ENCODE assay signal across 8 mouse cellular contexts in genomic region chr5:121660059-121660896, GRCm38 (mm10). TPM values are rescaled to one million over a fixed set of nuclear protein-coding genes. Genes with fewer than 3 reads are reported as not detected.
DNase-seq lines count a peak whose midpoint lies in the region; ATAC-seq and TF ChIP-seq lines count a peak whose summit lies in the region.

Acad10 (minus strand) TSS chr5:121660514.
Brap (plus strand) TSS chr5:121660563.

- peak; percentile 88 for TF ChIP-seq POLR2A in cortical plate, adult 2 months (IDR thresholded peaks at IDR 0.05; ENCODE audit: extremely low read depth, insufficient read depth, low read length)

- H3K4me3 ChIP-seq in cortical plate, adult 2 months (ENCODE audit: insufficient read depth, low read length): peak within 1 kb of the TSS; percentile 65

- peaks cover 6% of the 10 kb centered on the region; the same call in 1 of the 2 replicates for H3K4me1 ChIP-seq in cortical plate, adult 2 months (ENCODE audit: control insufficient read depth, insufficient read depth, low read length)

- peak within 1 kb of the TSS; percentile 63 for H3K27ac ChIP-seq in cortical plate, adult 2 months (ENCODE audit: insufficient read depth, low read length)

- no peak for TF ChIP-seq CTCF in cortical plate, adult 2 months (IDR thresholded peaks at IDR 0.05; ENCODE audit: extremely low read depth, insufficient read depth, low read length)

- ATAC-seq in activated CD4-positive, CD25-positive, alpha-beta regulatory T cell, adult 4 months: peak; percentile 84
- peak; percentile 87 for ATAC-seq in megakaryocyte progenitor cell, adult 5-6 weeks (replicated peaks; ENCODE audit: poor library complexity)

- DNase-seq in gastrocnemius, postnatal 10 days: peak; percentile 96
- peak; percentile 93 for DNase-seq in induced T-regulatory cell, adult 2 months (ENCODE audit: low read depth)
- peak; percentile 82 to 93 for DNase-seq in left cerebral cortex, adult 9 months (ENCODE audit: low spot score in 2 of 2)
- DNase-seq in right cerebral cortex, postnatal 14 days: peak; percentile 92
- peak; percentile 90 to 93 for DNase-seq in urinary bladder, postnatal 36 days (ENCODE audit: low spot score in 2 of 2)

RNA-seq across cellular contexts. Expression of gene Acad10, which starts in this region (rescaled TPM):
- polyA plus RNA-seq in activated CD4-positive, CD25-positive, alpha-beta regulatory T cell, adult 4 months (2017; shearing (Covaris generic)): 1 to 10 TPM; 2.3 to 6.0 TPM
- polyA plus RNA-seq in cortical plate, adult 2 months (2012; rRNA removed): 4.6 and 5.0 TPM in 2 replicates
- 1 to 10 TPM; 5.6 to 6.1 TPM for total RNA-seq in gastrocnemius, postnatal 10 days (2021)
- 2.2 and 3.0 TPM in 2 replicates for total RNA-seq in megakaryocyte progenitor cell, adult 5-6 weeks (2015)
- total RNA-seq in megakaryocyte progenitor cell, adult 5-6 weeks (2017): 2.1 and 2.4 TPM in 2 replicates

RNA-seq across cellular contexts. Expression of gene Brap, which starts in this region (rescaled TPM):
- polyA plus RNA-seq in activated CD4-positive, CD25-positive, alpha-beta regulatory T cell, adult 4 months (2017; shearing (Covaris generic)): 10 to 100 TPM; 11.5 to 14.1 TPM
- 51.8 and 57.5 TPM in 2 replicates for polyA plus RNA-seq in cortical plate, adult 2 months (2012; rRNA removed)
- total RNA-seq in gastrocnemius, postnatal 10 days (2021): 10 to 100 TPM; 24.2 to 26.2 TPM
- total RNA-seq in megakaryocyte progenitor cell, adult 5-6 weeks (2015): 18.2 and 26.3 TPM in 2 replicates
- total RNA-seq in megakaryocyte progenitor cell, adult 5-6 weeks (2017): 42.6 and 51.3 TPM in 2 replicates

Comparison
In these comparisons a context has a peak if more than half of its experiments do, and no peak if none do; other contexts are left out.
1. Peak in every context shown above with its lines: DNase-seq, ATAC-seq, H3K4me3 ChIP-seq and H3K27ac ChIP-seq.